Mouse (Mus musculus): ENCODE measurements around the gene Tpcn2. TPM values are rescaled to one million over a fixed set of nuclear protein-coding genes. Genes with fewer than 3 reads are reported as not detected.
A peak's percentile ranks its signal among the peaks of the same experiment; 100 is the strongest.

The Tpcn2 gene
- polyA plus RNA-seq, 1 experiment from 2014 or later: 4.4 TPM

- Histone ChIP-seq H3K4me1 (ENCODE audit: control insufficient read depth, insufficient read depth, low read length) (no peaks in the 10 kb centered on the region), H3K36me3 (ENCODE audit: control insufficient read depth, insufficient read depth, low read length) (no peaks in the 10 kb centered on the region), H3K4me3 (ENCODE audit: low read length) (no peak overlapping the region), H3K27me3 (ENCODE audit: control insufficient read depth, insufficient read depth, low read length) (no peaks in the 10 kb centered on the region), H3K4me2 (replicated peaks; ENCODE audit: low read depth, low read length) (no peak overlapping the region), H3K9ac (ENCODE audit: low read depth, low read length) (no peak overlapping the region), H3K27ac (ENCODE audit: low read depth, low read length) (no peak overlapping the region), H3K9me3 (ENCODE audit: control insufficient read depth, low read length) (no peaks in the 10 kb centered on the region)
- WGBS: 81% methylated on average over 3 of the region's 3 CpGs
- no peak for ATAC-seq (ENCODE audit: low FRiP score, low TSS enrichment)
Observed at GRCm38 (mm10) chr7:145312137-145312536, 28.3 kb upstream of the Tpcn2 start.

- WGBS: 70% methylated on average over 5 of the region's 5 CpGs
- Histone ChIP-seq H3K36me3 (ENCODE audit: control insufficient read depth, insufficient read depth, low read length) (no peaks in the 10 kb centered on the region), H3K9me3 (ENCODE audit: control insufficient read depth, low read length) (no peaks in the 10 kb centered on the region), H3K27me3 (ENCODE audit: control insufficient read depth, insufficient read depth, low read length) (no peaks in the 10 kb centered on the region), H3K4me3 (ENCODE audit: low read length) (no peak overlapping the region), H3K4me1 (ENCODE audit: control insufficient read depth, insufficient read depth, low read length) (no peaks in the 10 kb centered on the region), H3K4me2 (replicated peaks; ENCODE audit: low read depth, low read length) (no peak overlapping the region), H3K9ac (ENCODE audit: low read depth, low read length) (no peak overlapping the region), H3K27ac (ENCODE audit: low read depth, low read length) (no peak overlapping the region)
- ATAC-seq (ENCODE audit: low FRiP score, low TSS enrichment): no peak
Observed at GRCm38 (mm10) chr7:145310526-145310925, 26.7 kb upstream of the Tpcn2 start.

DNA sequence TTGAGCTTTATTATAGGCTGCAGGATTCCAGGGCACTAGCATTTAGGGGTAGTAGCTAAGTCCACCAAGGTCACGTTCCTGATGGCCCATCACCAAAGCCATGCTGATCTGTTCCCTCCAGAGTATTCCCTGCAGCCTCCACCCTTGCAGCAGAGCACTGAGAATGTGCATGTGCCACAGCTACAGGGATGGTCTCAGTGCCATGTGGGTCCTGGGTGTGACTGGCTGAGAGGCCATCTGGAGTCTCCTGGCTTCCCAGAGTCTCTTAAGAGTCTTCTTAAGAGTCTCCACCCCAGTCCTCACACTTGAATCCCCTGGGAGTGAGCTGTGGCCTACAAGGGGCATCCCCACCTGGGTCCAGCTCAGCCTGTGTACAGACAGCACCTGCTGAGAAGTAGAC, 26.1 kb upstream of the Tpcn2 start:
- no peaks in the 10 kb centered on the region for H3K27me3 ChIP-seq (ENCODE audit: control insufficient read depth, insufficient read depth, low read length)
- H3K27ac ChIP-seq (ENCODE audit: low read depth, low read length): no peak overlapping the region
- H3K4me1 ChIP-seq (ENCODE audit: control insufficient read depth, insufficient read depth, low read length): no peaks in the 10 kb centered on the region
- H3K4me2 ChIP-seq (replicated peaks; ENCODE audit: low read depth, low read length): no peak overlapping the region
- 82% methylated on average over 1 of the region's 1 CpGs for WGBS
- ATAC-seq (ENCODE audit: low FRiP score, low TSS enrichment): no peak
- no peaks in the 10 kb centered on the region for H3K9me3 ChIP-seq (ENCODE audit: control insufficient read depth, low read length)
- H3K9ac ChIP-seq (ENCODE audit: low read depth, low read length): no peak overlapping the region
- no peak overlapping the region for H3K4me3 ChIP-seq (ENCODE audit: low read length)
- no peaks in the 10 kb centered on the region for H3K36me3 ChIP-seq (ENCODE audit: control insufficient read depth, insufficient read depth, low read length)

- Histone ChIP-seq H3K27ac (ENCODE audit: low read depth, low read length) (no peak overlapping the region), H3K4me1 (ENCODE audit: control insufficient read depth, insufficient read depth, low read length) (no peaks in the 10 kb centered on the region), H3K9me3 (ENCODE audit: control insufficient read depth, low read length) (no peaks in the 10 kb centered on the region), H3K9ac (ENCODE audit: low read depth, low read length) (no peak overlapping the region), H3K4me2 (replicated peaks; ENCODE audit: low read depth, low read length) (no peak overlapping the region), H3K36me3 (ENCODE audit: control insufficient read depth, insufficient read depth, low read length) (no peaks in the 10 kb centered on the region), H3K27me3 (ENCODE audit: control insufficient read depth, insufficient read depth, low read length) (no peaks in the 10 kb centered on the region), H3K4me3 (ENCODE audit: low read length) (no peak overlapping the region)
- ATAC-seq (ENCODE audit: low FRiP score, low TSS enrichment): no peak
- whole genome bisulfite sequencing: 73% methylated on average over 4 of the region's 4 CpGs
Observed at GRCm38 (mm10) chr7:145308866-145309265, 25.1 kb upstream of the Tpcn2 start.

GRCm38 (mm10) chr7:145308061-145308675, 24.4 kb upstream of the Tpcn2 start:
- H3K27me3 ChIP-seq (ENCODE audit: control insufficient read depth, insufficient read depth, low read length): no peaks in the 10 kb centered on the region
- no peaks in the 10 kb centered on the region for H3K4me1 ChIP-seq (ENCODE audit: control insufficient read depth, insufficient read depth, low read length)
- ATAC-seq (ENCODE audit: low FRiP score, low TSS enrichment): no peak
- no peak overlapping the region for H3K9ac ChIP-seq (ENCODE audit: low read depth, low read length)
- H3K4me2 ChIP-seq (replicated peaks; ENCODE audit: low read depth, low read length): no peak overlapping the region
- WGBS: 79% methylated on average over 30 of the region's 30 CpGs
- no peaks in the 10 kb centered on the region for H3K36me3 ChIP-seq (ENCODE audit: control insufficient read depth, insufficient read depth, low read length)
- H3K27ac ChIP-seq (ENCODE audit: low read depth, low read length): no peak overlapping the region
- no peaks in the 10 kb centered on the region for H3K9me3 ChIP-seq (ENCODE audit: control insufficient read depth, low read length)
- H3K4me3 ChIP-seq (ENCODE audit: low read length): no peak overlapping the region

DNA sequence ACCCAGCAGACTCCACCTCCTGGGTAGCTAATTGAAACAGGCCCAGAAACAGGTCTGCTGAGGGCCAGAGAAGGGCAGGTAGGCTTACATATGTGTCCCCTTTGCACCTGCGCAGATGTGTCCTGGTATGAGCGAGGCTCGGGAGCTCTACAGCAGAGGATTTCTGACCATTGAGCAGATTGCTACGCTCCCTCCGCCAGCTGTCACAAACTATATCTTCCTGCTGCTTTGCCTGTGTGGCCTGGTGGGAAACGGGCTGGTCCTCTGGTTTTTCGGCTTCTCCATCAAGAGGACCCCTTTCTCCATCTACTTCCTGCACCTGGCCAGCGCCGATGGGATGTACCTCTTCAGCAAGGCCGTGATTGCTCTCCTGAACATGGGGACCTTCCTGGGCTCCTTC, 23.8 kb upstream of the Tpcn2 start:
- no peak for ATAC-seq (ENCODE audit: low FRiP score, low TSS enrichment)
- Histone ChIP-seq H3K27ac (ENCODE audit: low read depth, low read length) (no peak overlapping the region), H3K9ac (ENCODE audit: low read depth, low read length) (no peak overlapping the region), H3K4me3 (ENCODE audit: low read length) (no peak overlapping the region), H3K36me3 (ENCODE audit: control insufficient read depth, insufficient read depth, low read length) (no peaks in the 10 kb centered on the region), H3K9me3 (ENCODE audit: control insufficient read depth, low read length) (no peaks in the 10 kb centered on the region), H3K4me1 (ENCODE audit: control insufficient read depth, insufficient read depth, low read length) (no peaks in the 10 kb centered on the region; the same call in 1 of the 2 replicates), H3K4me2 (replicated peaks; ENCODE audit: low read depth, low read length) (no peak overlapping the region), H3K27me3 (ENCODE audit: control insufficient read depth, insufficient read depth, low read length) (no peaks in the 10 kb centered on the region)
- WGBS: 92% methylated on average over 10 of the region's 10 CpGs

GRCm38 (mm10) chr7:145304153-145304552, 20.3 kb upstream of the Tpcn2 start:
- Histone ChIP-seq H3K4me1 (ENCODE audit: control insufficient read depth, insufficient read depth, low read length) (peaks cover 10% of the 10 kb centered on the region), H3K36me3 (ENCODE audit: control insufficient read depth, insufficient read depth, low read length) (no peaks in the 10 kb centered on the region), H3K27ac (ENCODE audit: low read depth, low read length) (no peak overlapping the region), H3K4me3 (ENCODE audit: low read length) (no peak overlapping the region), H3K4me2 (replicated peaks; ENCODE audit: low read depth, low read length) (no peak overlapping the region), H3K27me3 (ENCODE audit: control insufficient read depth, insufficient read depth, low read length) (no peaks in the 10 kb centered on the region), H3K9me3 (ENCODE audit: control insufficient read depth, low read length) (no peaks in the 10 kb centered on the region), H3K9ac (ENCODE audit: low read depth, low read length) (no peak overlapping the region)
- 90% methylated on average over 2 of the region's 2 CpGs for WGBS
- ATAC-seq (ENCODE audit: low FRiP score, low TSS enrichment): no peak

GRCm38 (mm10) chr7:145302488-145303285, 18.9 kb upstream of the Tpcn2 start:
- WGBS: 4% methylated on average over 19 of the region's 20 CpGs
- no peaks in the 10 kb centered on the region for H3K36me3 ChIP-seq (ENCODE audit: control insufficient read depth, insufficient read depth, low read length)
- H3K27me3 ChIP-seq (ENCODE audit: control insufficient read depth, insufficient read depth, low read length): no peaks in the 10 kb centered on the region
- ATAC-seq (ENCODE audit: low FRiP score, low TSS enrichment): peak; percentile 93
- H3K9me3 ChIP-seq (ENCODE audit: control insufficient read depth, low read length): no peaks in the 10 kb centered on the region
- peak overlapping the region; percentile 73 for H3K27ac ChIP-seq (ENCODE audit: low read depth, low read length)
- peak overlapping the region; percentile 14; the same call in 1 of the 2 replicates for H3K4me3 ChIP-seq (ENCODE audit: low read length)
- peaks cover 10% of the 10 kb centered on the region for H3K4me1 ChIP-seq (ENCODE audit: control insufficient read depth, insufficient read depth, low read length)
- H3K9ac ChIP-seq (ENCODE audit: low read depth, low read length): 0 out of 2 replicates have a peak overlapping the region, but pooled peaks have one; percentile 8
- peak overlapping the region; percentile 42 for H3K4me2 ChIP-seq (replicated peaks; ENCODE audit: low read depth, low read length)

DNA sequence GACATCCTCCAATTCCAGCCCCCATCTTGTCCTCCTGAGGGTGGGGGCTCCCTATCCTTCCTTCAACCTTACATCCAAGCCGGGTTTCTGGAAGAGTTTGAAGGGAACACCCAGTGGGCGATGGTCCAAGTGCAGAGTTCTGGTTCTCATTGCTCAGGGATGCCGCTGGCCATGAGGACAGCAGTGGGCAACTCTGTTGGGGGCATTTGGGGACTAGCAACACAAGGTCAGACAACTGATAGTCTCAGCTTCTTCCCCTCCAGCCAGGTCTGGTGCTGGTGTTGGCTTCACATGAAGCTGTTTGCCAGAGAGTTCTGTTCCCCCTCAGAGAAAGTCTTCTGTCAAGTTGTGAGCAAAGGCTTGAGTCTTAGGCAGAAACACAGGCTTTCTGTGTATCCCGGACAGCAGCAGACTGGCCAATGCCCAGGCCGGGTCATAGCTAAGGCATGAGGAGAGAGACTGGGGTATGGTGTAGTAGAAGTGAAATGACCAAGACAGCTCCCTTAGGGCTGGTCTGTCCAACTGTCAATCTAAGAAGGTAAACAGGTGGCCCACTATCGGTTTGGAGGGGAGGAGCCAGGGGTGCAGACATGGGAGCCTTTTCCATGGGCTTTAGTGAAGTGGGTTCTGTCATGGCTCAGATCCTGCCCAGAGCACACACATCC, 17.7 kb upstream of the Tpcn2 start:
- H3K4me1 ChIP-seq (ENCODE audit: control insufficient read depth, insufficient read depth, low read length): peaks cover 10% of the 10 kb centered on the region
- no peak overlapping the region for H3K27ac ChIP-seq (ENCODE audit: low read depth, low read length)
- ATAC-seq (ENCODE audit: low FRiP score, low TSS enrichment): no peak
- whole genome bisulfite sequencing: 92% methylated on average over 6 of the region's 6 CpGs
- H3K36me3 ChIP-seq (ENCODE audit: control insufficient read depth, insufficient read depth, low read length): no peaks in the 10 kb centered on the region
- H3K9ac ChIP-seq (ENCODE audit: low read depth, low read length): no peak overlapping the region
- no peaks in the 10 kb centered on the region for H3K9me3 ChIP-seq (ENCODE audit: control insufficient read depth, low read length)
- no peaks in the 10 kb centered on the region for H3K27me3 ChIP-seq (ENCODE audit: control insufficient read depth, insufficient read depth, low read length)
- no peak overlapping the region for H3K4me2 ChIP-seq (replicated peaks; ENCODE audit: low read depth, low read length)
- H3K4me3 ChIP-seq (ENCODE audit: low read length): no peak overlapping the region
